Mouse (Mus musculus) MEL (cell line): ENCODE data around the gene Srsf3. TPM values are rescaled to one million over a fixed set of nuclear protein-coding genes. Genes with fewer than 3 reads are reported as not detected.

Experiments
- DNase-seq: peaks from one replicate; pipeline ENCODE4 v3.0.0; 2011; ENCODE audit warnings: low read depth, low spot score
- H3K27ac ChIP-seq: 2 replicates; pipeline ENCODE4 v1.5.1; 2012; ENCODE audit warnings: low read depth, mild to moderate bottlenecking, control low read depth, low read length, moderate library complexity; ENCODE audit not compliant: control insufficient read depth
- H3K27me3 ChIP-seq, 2 experiments: fragments of 150-350 bp in 1 of 2; sonication (generic) in 1 of 2; 2 replicates each; pipeline ENCODE4 v1.6.1; 2012; ENCODE audit warnings: low read length in 2 of 2, mild to moderate bottlenecking in 2 of 2, improper control_type of control experiment in 1 of 2, moderate library complexity in 1 of 2; ENCODE audit not compliant: insufficient read depth in 2 of 2, control insufficient read depth in 1 of 2
- H3K36me3 ChIP-seq, 2 experiments: 2 replicates each; pipeline ENCODE4 v1.6.1; 2012 to 2014; ENCODE audit warnings: low read length in 2 of 2, improper control_type of control experiment in 1 of 2, inconsistent platforms in 1 of 2, mild to moderate bottlenecking in 1 of 2; ENCODE audit not compliant: insufficient read depth in 2 of 2, control insufficient read depth in 1 of 2
- H3K4me1 ChIP-seq, 2 experiments: fragments of 150-350 bp in 1 of 2; sonication (generic) in 1 of 2; 2 replicates each; pipeline ENCODE4 v1.6.1; 2012; ENCODE audit warnings: low read length in 2 of 2, improper control_type of control experiment in 1 of 2, mild to moderate bottlenecking in 1 of 2; ENCODE audit not compliant: insufficient read depth in 2 of 2, control insufficient read depth in 1 of 2
- H3K4me3 ChIP-seq, 2 experiments: fragments of 150-350 bp in 1 of 2; sonication (generic) in 1 of 2; 2 replicates each; pipeline ENCODE4 v1.5.1; 2012; ENCODE audit warnings: low read depth in 2 of 2, low read length in 2 of 2, mild to moderate bottlenecking in 2 of 2, moderate library complexity in 2 of 2, control low read depth in 1 of 2, improper control_type of control experiment in 1 of 2; ENCODE audit not compliant: control insufficient read depth in 1 of 2, insufficient read depth in 1 of 2
- H3K79me2 ChIP-seq: 2 replicates; pipeline ENCODE4 v1.6.1; 2012; ENCODE audit warnings: mild to moderate bottlenecking, low read length, moderate library complexity; ENCODE audit not compliant: control insufficient read depth, poor library complexity, insufficient read depth
- H3K9ac ChIP-seq: 2 replicates; pipeline ENCODE4 v1.6.1; 2012; ENCODE audit warnings: low read depth, mild to moderate bottlenecking, control low read depth, low read length, moderate library complexity; ENCODE audit not compliant: control insufficient read depth, poor library complexity, severe bottlenecking
- H3K9me3 ChIP-seq: fragments of 150-350 bp; sonication (generic); replicated peaks from 2 replicates; pipeline ENCODE4 v1.6.1; 2012; ENCODE audit warnings: mild to moderate bottlenecking, low read length, improper control_type of control experiment, moderate library complexity; ENCODE audit not compliant: insufficient read depth
- CHD1 ChIP-seq: IDR thresholded peaks from 2 replicates; pipeline ENCODE4 v1.6.1; 2012; ENCODE audit warnings: low read depth, mild to moderate bottlenecking, inconsistent platforms, low read length, improper control_type of control experiment
- CHD2 ChIP-seq: IDR thresholded peaks from 2 replicates; pipeline ENCODE4 v1.6.1; 2011; ENCODE audit warnings: low read length, improper control_type of control experiment
- ELF1 ChIP-seq: IDR thresholded peaks from 2 replicates; pipeline ENCODE4 v1.6.1; 2014; ENCODE audit warnings: low read depth, mild to moderate bottlenecking, inconsistent platforms, low read length, improper control_type of control experiment, moderate library complexity
- ETS1 ChIP-seq: IDR thresholded peaks from 2 replicates; pipeline ENCODE4 v1.6.1; 2012; ENCODE audit warnings: low read depth, mild to moderate bottlenecking, inconsistent platforms, low read length, improper control_type of control experiment, moderate library complexity
- HCFC1 ChIP-seq: IDR thresholded peaks from 2 replicates; pipeline ENCODE4 v1.6.1; 2012; ENCODE audit warnings: low read depth, mild to moderate bottlenecking, inconsistent platforms, low read length, improper control_type of control experiment, moderate library complexity
- JUND ChIP-seq: IDR thresholded peaks from 2 replicates; pipeline ENCODE4 v1.6.1; 2011; ENCODE audit warnings: low read depth, mild to moderate bottlenecking, improper control_type of control experiment, low read length
- MAX ChIP-seq: IDR thresholded peaks from 2 replicates; pipeline ENCODE4 v1.6.1; 2011; ENCODE audit warnings: low read length, improper control_type of control experiment
- MAZ ChIP-seq: IDR thresholded peaks from 2 replicates; pipeline ENCODE4 v1.6.1; 2012; ENCODE audit warnings: low read depth, mild to moderate bottlenecking, inconsistent platforms, low read length, improper control_type of control experiment
- MEF2A ChIP-seq: IDR thresholded peaks from 2 replicates; pipeline ENCODE4 v1.6.1; 2014; ENCODE audit warnings: low read depth, mild to moderate bottlenecking, inconsistent platforms, low read length, improper control_type of control experiment; ENCODE audit not compliant: poor library complexity, insufficient replicate concordance, severe bottlenecking; ENCODE audit errors: extremely low read depth
- MXI1 ChIP-seq: IDR thresholded peaks from 2 replicates; pipeline ENCODE4 v1.6.1; 2011; ENCODE audit warnings: mild to moderate bottlenecking, low read depth, low read length, improper control_type of control experiment
- POLR2A ChIP-seq, 2 experiments: IDR thresholded peaks; 2 replicates each; pipeline ENCODE4 v1.6.1; 2011 to 2012; ENCODE audit warnings: low read length in 2 of 2, mild to moderate bottlenecking in 2 of 2, control low read depth in 1 of 2, improper control_type of control experiment in 1 of 2, low read depth in 1 of 2, moderate library complexity in 1 of 2; ENCODE audit not compliant: control insufficient read depth in 1 of 2, insufficient read depth in 1 of 2, poor library complexity in 1 of 2
- RAD21 ChIP-seq: IDR thresholded peaks from 2 replicates; pipeline ENCODE4 v1.6.1; 2011; ENCODE audit warnings: mild to moderate bottlenecking, low read depth, low read length, improper control_type of control experiment
- RCOR1 ChIP-seq: IDR thresholded peaks from 2 replicates; pipeline ENCODE4 v1.6.1; 2012; ENCODE audit warnings: low read depth, mild to moderate bottlenecking, inconsistent platforms, low read length, improper control_type of control experiment
- TBP ChIP-seq: IDR thresholded peaks from 2 replicates; pipeline ENCODE4 v1.8.0; 2011; ENCODE audit warnings: low read depth, low read length, improper control_type of control experiment
- UBTF ChIP-seq: IDR thresholded peaks from 2 replicates; pipeline ENCODE4 v1.6.1; 2012; ENCODE audit warnings: low read depth, mild to moderate bottlenecking, inconsistent platforms, low read length, improper control_type of control experiment, moderate library complexity, borderline replicate concordance; ENCODE audit not compliant: insufficient read depth
- USF1 ChIP-seq: IDR thresholded peaks from 2 replicates; pipeline ENCODE4 v1.6.1; 2014; ENCODE audit warnings: low read depth, mild to moderate bottlenecking, inconsistent platforms, low read length, improper control_type of control experiment, moderate library complexity
- ZMIZ1 ChIP-seq: IDR thresholded peaks from 2 replicates; pipeline ENCODE4 v1.6.1; 2012; ENCODE audit warnings: low read depth, mild to moderate bottlenecking, inconsistent platforms, low read length, improper control_type of control experiment, moderate library complexity
- polyA plus RNA-seq, 2 experiments: library from polyadenylated mRNA; stranded (reverse) in 1 of 2; unstranded in 1 of 2; fragments of >175 nt in 1 of 2; fragments of >200 nt in 1 of 2; gene quantifications; 2 replicates each; pipeline versions ENCODE4 v1.2.1 to v1.2.4; 2012; ENCODE audit warnings: low replicate concordance in 2 of 2, low read depth in 1 of 2; ENCODE audit not compliant: insufficient read length in 2 of 2, insufficient read depth in 1 of 2, missing spikeins in 1 of 2
- total RNA-seq: library from RNA; depleted of rRNA; stranded (reverse); fragments of 300-350 nt; gene quantifications from 2 replicates; pipeline ENCODE4 v1.2.3, GENCODE M21; 2012

Srsf3 gene
- total and polyA plus RNA-seq, 3 experiments = 326 to 556 (median 367) TPM

GRCm38 (mm10) chr17:29055586-29055985, 23.2 kb downstream of the Srsf3 start:
- TF ChIP-seq POLR2A (IDR thresholded peaks at IDR 0.05; ENCODE audit: control insufficient read depth in 1 of 2, insufficient read depth in 1 of 2, low read depth in 1 of 2, low read length in 2 of 2, poor library complexity in 1 of 2) (no peak), UBTF (no peak), MXI1 (no peak), ZMIZ1 (no peak), MAZ (no peak), RAD21 (no peak), ELF1 (no peak), HCFC1 (no peak), JUND (no peak), CHD1 (no peak), RCOR1 (no peak), ETS1 (no peak), TBP (no peak), MEF2A (no peak), CHD2 (no peak), USF1 (no peak), MAX (no peak)
- no peak for DNase-seq
- no peaks in the 10 kb centered on the region for H3K27me3 ChIP-seq
- H3K9me3 ChIP-seq = no peaks in the 10 kb centered on the region
- no peaks in the 10 kb centered on the region for H3K36me3 ChIP-seq
- H3K4me1 ChIP-seq = peaks cover 0 to 3% of the 10 kb centered on the region in 2 experiments; a peak in 1 of 4 replicates
- no peak overlapping the region for H3K27ac ChIP-seq
- H3K9ac ChIP-seq = no peak overlapping the region
- no peaks in the 10 kb centered on the region for H3K79me2 ChIP-seq
- no peak overlapping the region for H3K4me3 ChIP-seq

- no peaks in the 10 kb centered on the region for H3K9me3 ChIP-seq
- no peak overlapping the region for H3K4me3 ChIP-seq
These were observed 23.8 kb downstream of the Srsf3 start for GRCm38 (mm10) chr17:29056207-29056606.

More at GRCm38 (mm10) chr17:29056207-29056606, 23.8 kb downstream of the Srsf3 start:
- no peak overlapping the region for H3K9ac ChIP-seq
- H3K4me1 ChIP-seq = peaks cover 0 to 3% of the 10 kb centered on the region in 2 experiments; a peak in 1 of 4 replicates
- no peak for TF ChIP-seq ELF1
- no peak overlapping the region for H3K27ac ChIP-seq
- H3K36me3 ChIP-seq = 0 out of 4 replicates have a peak, but pooled peaks cover 0 to 3% of the 10 kb centered on the region in 2 experiments
- no peak for DNase-seq
- no peaks in the 10 kb centered on the region for H3K27me3 ChIP-seq
- no peaks in the 10 kb centered on the region for H3K79me2 ChIP-seq
